Mouse (Mus musculus) kidney, embryonic 16.5 days (tissue): ENCODE data around the gene Haus3. TPM values are rescaled to one million over a fixed set of nuclear protein-coding genes. Genes with fewer than 3 reads are reported as not detected.
A peak's percentile ranks its signal among the peaks of the same experiment; 100 is the strongest.

Experiments used
- ATAC-seq: fragments of 200-750 bp; cut with Nextera tagmentation; 2 replicates; pipeline ENCODE4 v1.8.0; 2017; ENCODE audit warnings: moderate TSS enrichment; ENCODE audit not compliant: low FRiP score, low TSS enrichment
- H3K27ac ChIP-seq: fragments of 300-500 bp; sonication (generic); 2 replicates; pipeline ENCODE4 v1.5.1; 2014; ENCODE audit warnings: low read length
- H3K27me3 ChIP-seq: fragments of 300-500 bp; sonication (generic); 2 replicates; pipeline ENCODE4 v1.6.1; 2014; ENCODE audit warnings: low read length, control low read depth, mixed read lengths; ENCODE audit not compliant: insufficient read depth
- H3K36me3 ChIP-seq: fragments of 300-500 bp; sonication (generic); 2 replicates; pipeline ENCODE4 v1.6.1; 2014; ENCODE audit warnings: low read length, control low read depth, mixed read lengths; ENCODE audit not compliant: insufficient read depth
- H3K4me1 ChIP-seq: fragments of 300-500 bp; sonication (generic); 2 replicates; pipeline ENCODE4 v1.6.1; 2014; ENCODE audit warnings: low read length, control low read depth, mixed read lengths; ENCODE audit not compliant: insufficient read depth
- H3K4me2 ChIP-seq: fragments of 300-500 bp; sonication (generic); replicated peaks from 2 replicates; pipeline ENCODE4 v1.6.1; 2014; ENCODE audit warnings: low read depth, low read length
- H3K4me3 ChIP-seq: fragments of 300-500 bp; sonication (generic); 2 replicates; pipeline ENCODE4 v1.5.1; 2014; ENCODE audit warnings: mild to moderate bottlenecking, low read length
- H3K9ac ChIP-seq: fragments of 300-500 bp; sonication (generic); replicated peaks from 2 replicates; pipeline ENCODE4 v1.6.1; 2014; ENCODE audit warnings: low read length
- H3K9me3 ChIP-seq: fragments of 300-500 bp; sonication (generic); 2 replicates; pipeline ENCODE4 v1.6.1; 2016; ENCODE audit warnings: low read length, control low read depth
- WGBS: fragments of 180-500 bp; shearing (Covaris S2); extraction: QIAGEN DNeasy Blood & Tissue Kit; methylation state at CpG from one replicate; pipeline ENCODE4 v1.1.7; 2014; 5-methylcytosine and 5-hydroxymethylcytosine counted together
- polyA plus RNA-seq: library from polyadenylated mRNA; unstranded; fragments of >200 nt; fragmentation: Nextera tagmentation; extraction: Ambion mirVana; gene quantifications from 2 replicates; pipeline ENCODE4 v1.2.1, GENCODE M21; 2015

Gene Haus3
- polyA plus RNA-seq, 1 experiment from 2014 or later: 33.7 TPM

- Histone ChIP-seq H3K4me1 (no peaks in the 10 kb centered on the region), H3K9ac (no peak overlapping the region), H3K4me2 (no peak overlapping the region), H3K27ac (no peak overlapping the region), H3K27me3 (no peaks in the 10 kb centered on the region), H3K36me3 (no peaks in the 10 kb centered on the region), H3K9me3 (no peaks in the 10 kb centered on the region), H3K4me3 (no peak overlapping the region)
- 0 out of 2 replicates have a peak, but pooled peaks have one; percentile 54 for ATAC-seq
- 47% methylated on average over 2 of the region's 2 CpGs for WGBS
These were observed 32.1 kb upstream of the Haus3 start for GRCm38 (mm10) chr5:34201396-34201795.

GRCm38 (mm10) chr5:34198615-34199014, 29.3 kb upstream of the Haus3 start:
- no peaks in the 10 kb centered on the region for H3K4me1 ChIP-seq
- no peak overlapping the region for H3K4me2 ChIP-seq
- no peaks in the 10 kb centered on the region for H3K27me3 ChIP-seq
- ATAC-seq: no peak
- WGBS: 89% methylated on average over 6 of the region's 6 CpGs
- H3K36me3 ChIP-seq: no peaks in the 10 kb centered on the region
- no peak overlapping the region for H3K27ac ChIP-seq
- no peaks in the 10 kb centered on the region for H3K9me3 ChIP-seq
- H3K9ac ChIP-seq: no peak overlapping the region
- H3K4me3 ChIP-seq: no peak overlapping the region

GRCm38 (mm10) chr5:34197243-34197642, 27.9 kb upstream of the Haus3 start:
- no peak overlapping the region for H3K27ac ChIP-seq
- no peaks in the 10 kb centered on the region for H3K4me1 ChIP-seq
- no peaks in the 10 kb centered on the region for H3K27me3 ChIP-seq
- H3K9ac ChIP-seq: no peak overlapping the region
- H3K4me3 ChIP-seq: no peak overlapping the region
- ATAC-seq: no peak
- no peaks in the 10 kb centered on the region for H3K9me3 ChIP-seq
- H3K4me2 ChIP-seq: no peak overlapping the region
- 82% methylated on average over 4 of the region's 4 CpGs for WGBS
- no peaks in the 10 kb centered on the region for H3K36me3 ChIP-seq

GRCm38 (mm10) chr5:34196423-34196822, 27.1 kb upstream of the Haus3 start:
- H3K27ac ChIP-seq: no peak overlapping the region
- no peak overlapping the region for H3K4me2 ChIP-seq
- no peak overlapping the region for H3K4me3 ChIP-seq
- no peak overlapping the region for H3K9ac ChIP-seq
- no peaks in the 10 kb centered on the region for H3K27me3 ChIP-seq
- no peaks in the 10 kb centered on the region for H3K36me3 ChIP-seq
- 75% methylated on average over 7 of the region's 7 CpGs for WGBS
- no peaks in the 10 kb centered on the region for H3K4me1 ChIP-seq
- no peak for ATAC-seq
- no peaks in the 10 kb centered on the region for H3K9me3 ChIP-seq

- Histone ChIP-seq H3K4me1 (no peaks in the 10 kb centered on the region), H3K27ac (no peak overlapping the region), H3K4me2 (no peak overlapping the region), H3K27me3 (no peaks in the 10 kb centered on the region), H3K9me3 (no peaks in the 10 kb centered on the region), H3K4me3 (no peak overlapping the region), H3K36me3 (no peaks in the 10 kb centered on the region), H3K9ac (no peak overlapping the region)
- ATAC-seq: no peak
- 90% methylated on average over 12 of the region's 12 CpGs for WGBS
These were observed 26.5 kb upstream of the Haus3 start for GRCm38 (mm10) chr5:34195786-34196185.

- 82% methylated on average over 6 of the region's 6 CpGs for WGBS
- Histone ChIP-seq H3K4me1 (no peaks in the 10 kb centered on the region), H3K9me3 (no peaks in the 10 kb centered on the region), H3K27ac (no peak overlapping the region), H3K9ac (no peak overlapping the region), H3K4me3 (no peak overlapping the region), H3K36me3 (no peaks in the 10 kb centered on the region), H3K4me2 (no peak overlapping the region), H3K27me3 (no peaks in the 10 kb centered on the region)
- no peak for ATAC-seq
These were observed 25.8 kb upstream of the Haus3 start for GRCm38 (mm10) chr5:34194975-34195662.

GRCm38 (mm10) chr5:34194426-34194825, 25.1 kb upstream of the Haus3 start:
- 41% methylated on average over 1 of the region's 1 CpGs for WGBS

GRCm38 (mm10) chr5:34191843-34192242, 22.5 kb upstream of the Haus3 start:
- no peak overlapping the region for H3K9ac ChIP-seq
- no peaks in the 10 kb centered on the region for H3K27me3 ChIP-seq
- no peak overlapping the region for H3K4me3 ChIP-seq
- no peaks in the 10 kb centered on the region for H3K9me3 ChIP-seq
- ATAC-seq: no peak
- WGBS: 75% methylated on average over 4 of the region's 4 CpGs
- H3K4me1 ChIP-seq: peaks cover 10% of the 10 kb centered on the region
- no peak overlapping the region for H3K27ac ChIP-seq
- H3K36me3 ChIP-seq: no peaks in the 10 kb centered on the region
- no peak overlapping the region for H3K4me2 ChIP-seq

More at GRCm38 (mm10) chr5:34194426-34194825, 25.1 kb upstream of the Haus3 start:
- H3K4me3 ChIP-seq: no peak overlapping the region
- H3K4me1 ChIP-seq: no peaks in the 10 kb centered on the region
- no peak for ATAC-seq
- no peak overlapping the region for H3K9ac ChIP-seq
- H3K9me3 ChIP-seq: no peaks in the 10 kb centered on the region
- H3K27me3 ChIP-seq: no peaks in the 10 kb centered on the region
- H3K27ac ChIP-seq: no peak overlapping the region
- H3K36me3 ChIP-seq: no peaks in the 10 kb centered on the region
- H3K4me2 ChIP-seq: no peak overlapping the region

GRCm38 (mm10) chr5:34191021-34191420, 21.7 kb upstream of the Haus3 start:
- H3K36me3 ChIP-seq: no peaks in the 10 kb centered on the region
- H3K4me2 ChIP-seq: no peak overlapping the region
- H3K27ac ChIP-seq: no peak overlapping the region
- H3K9me3 ChIP-seq: no peaks in the 10 kb centered on the region
- peaks cover 16% of the 10 kb centered on the region for H3K4me1 ChIP-seq
- 54% methylated on average over 4 of the region's 4 CpGs for WGBS
- no peak overlapping the region for H3K4me3 ChIP-seq
- no peaks in the 10 kb centered on the region for H3K27me3 ChIP-seq
- no peak for ATAC-seq
- H3K9ac ChIP-seq: no peak overlapping the region

GRCm38 (mm10) chr5:34189521-34189920, 20.2 kb upstream of the Haus3 start:
- no peak for ATAC-seq
- Histone ChIP-seq H3K9ac (no peak overlapping the region), H3K27ac (no peak overlapping the region), H3K36me3 (no peaks in the 10 kb centered on the region), H3K4me1 (peaks cover 31% of the 10 kb centered on the region), H3K4me2 (no peak overlapping the region), H3K27me3 (no peaks in the 10 kb centered on the region), H3K4me3 (no peak overlapping the region), H3K9me3 (no peaks in the 10 kb centered on the region)
- WGBS: 55% methylated on average over 1 of the region's 1 CpGs
